Mouse (Mus musculus) hindbrain, embryonic 16.5 days (tissue): ENCODE measurements at regions not wholly inside any gene's neighbourhood (a gene's known extent, or its start where the extent isn't known, plus 50 kb on each side); places are given as distances from the start of the nearest gene placed in this dataset.

Source experiments
- ATAC-seq: fragments of 200-750 bp; cut with Nextera tagmentation; 2 replicates; pipeline ENCODE4 v1.8.0; 2017; ENCODE audit warnings: moderate TSS enrichment, moderate library complexity
- H3K27ac ChIP-seq: fragments of 300-500 bp; sonication (generic); 2 replicates; pipeline ENCODE4 v1.5.1; 2014; ENCODE audit warnings: low read depth, mild to moderate bottlenecking, control low read depth, low read length, moderate library complexity
- H3K27me3 ChIP-seq: fragments of 300-500 bp; sonication (generic); replicated peaks from 2 replicates; pipeline ENCODE4 v1.6.1; 2014; ENCODE audit warnings: low read length; ENCODE audit not compliant: control insufficient read depth, insufficient read depth
- H3K36me3 ChIP-seq: fragments of 300-500 bp; sonication (generic); 2 replicates; pipeline ENCODE4 v1.6.1; 2014; ENCODE audit warnings: mild to moderate bottlenecking, low read length, moderate library complexity, mixed read lengths; ENCODE audit not compliant: control insufficient read depth, insufficient read depth
- H3K4me1 ChIP-seq: fragments of 300-500 bp; sonication (generic); 2 replicates; pipeline ENCODE4 v1.6.1; 2014; ENCODE audit warnings: low read depth, low read length; ENCODE audit not compliant: control insufficient read depth, insufficient read depth
- H3K4me2 ChIP-seq: fragments of 300-500 bp; sonication (generic); 2 replicates; pipeline ENCODE4 v1.6.1; 2014; ENCODE audit warnings: mild to moderate bottlenecking, low read length, control low read depth, moderate library complexity
- H3K4me3 ChIP-seq: fragments of 300-500 bp; sonication (generic); 2 replicates; pipeline ENCODE4 v1.5.1; 2014; ENCODE audit warnings: mild to moderate bottlenecking, low read length, control low read depth, moderate library complexity
- H3K9ac ChIP-seq: fragments of 300-500 bp; sonication (generic); 2 replicates; pipeline ENCODE4 v1.6.1; 2014; ENCODE audit warnings: low read depth, mild to moderate bottlenecking, control low read depth, low read length, moderate library complexity
- H3K9me3 ChIP-seq: fragments of 300-500 bp; sonication (generic); 2 replicates; pipeline ENCODE4 v1.6.1; 2014; ENCODE audit warnings: mild to moderate bottlenecking, low read length, moderate library complexity; ENCODE audit not compliant: control insufficient read depth
- WGBS: fragments of 180-500 bp; shearing (Covaris S2); extraction: QIAGEN DNeasy Blood & Tissue Kit; methylation state at CpG from one replicate; pipeline ENCODE4 v1.1.7; 2014; 5-methylcytosine and 5-hydroxymethylcytosine counted together

DNA sequence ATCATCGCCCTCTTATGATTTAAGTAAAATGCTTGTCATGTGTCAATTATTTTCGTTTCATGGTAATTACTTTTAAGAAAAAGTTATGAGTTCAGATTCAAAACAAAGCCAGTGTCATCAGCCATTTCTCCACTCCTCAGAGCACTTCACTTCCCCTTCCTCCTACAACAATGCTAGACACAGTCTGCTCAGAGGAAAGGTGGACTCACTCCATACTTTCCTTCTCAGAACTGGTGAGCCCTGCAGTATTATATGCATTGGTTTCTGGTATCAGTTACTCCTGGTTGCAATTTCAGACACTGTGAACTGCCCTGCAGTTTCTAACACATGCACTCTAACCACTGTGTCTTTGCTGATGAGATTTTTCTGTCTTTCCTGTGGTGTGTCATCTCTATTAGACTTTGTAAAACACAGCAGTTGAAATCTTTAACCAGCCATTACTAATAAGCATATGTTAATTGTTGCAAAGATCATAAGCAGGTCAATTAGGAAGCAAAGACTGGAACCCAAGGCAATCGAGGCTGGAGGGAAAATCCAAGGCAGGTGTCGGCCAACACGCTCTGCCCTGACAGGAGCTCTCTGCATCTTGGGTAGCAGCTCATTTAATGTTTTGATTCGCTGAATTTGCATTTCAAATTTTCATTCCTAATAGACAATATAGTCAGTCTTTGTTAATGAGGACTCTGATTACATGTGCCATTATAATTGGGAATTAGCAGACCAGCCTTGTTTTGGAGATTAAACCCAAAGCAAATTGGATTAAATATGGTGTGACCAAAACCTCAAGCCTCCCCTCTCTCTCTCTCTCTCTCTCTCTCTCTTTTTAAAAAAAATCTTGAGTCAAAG lies 202.7 kb downstream of the Pou4f1 start:
- WGBS: 57% methylated on average over 6 of the region's 6 CpGs
- H3K36me3 ChIP-seq: no peaks in the 10 kb centered on the region
- H3K27me3 ChIP-seq: no peaks in the 10 kb centered on the region
- H3K4me3 ChIP-seq: no peak overlapping the region
- H3K4me2 ChIP-seq: no peak overlapping the region
- H3K27ac ChIP-seq: no peak overlapping the region
- no peak for ATAC-seq
- H3K9me3 ChIP-seq: no peaks in the 10 kb centered on the region
- no peaks in the 10 kb centered on the region for H3K4me1 ChIP-seq
- no peak overlapping the region for H3K9ac ChIP-seq

DNA sequence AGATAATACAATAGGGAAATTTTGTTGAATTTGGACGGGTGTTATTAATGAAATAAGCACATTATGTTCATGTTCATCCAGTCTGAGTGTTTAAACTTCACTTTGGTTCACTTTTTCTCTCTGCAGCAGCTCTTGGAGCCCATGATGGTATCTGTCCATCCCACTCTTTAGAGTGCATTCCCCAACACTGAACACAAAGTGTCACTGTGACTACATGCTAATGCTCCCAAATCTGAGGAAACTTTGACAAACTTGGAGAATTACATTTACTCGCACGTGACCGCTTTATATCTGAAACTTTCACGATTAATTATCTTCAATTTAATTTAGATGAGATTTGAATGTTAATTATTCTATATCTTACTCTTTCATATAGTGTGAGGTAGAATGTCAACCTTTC lies 250.8 kb downstream of the Pou4f1 start:
- Histone ChIP-seq H3K9me3 (no peaks in the 10 kb centered on the region), H3K9ac (no peak overlapping the region), H3K4me1 (no peaks in the 10 kb centered on the region), H3K4me2 (no peak overlapping the region), H3K4me3 (no peak overlapping the region), H3K27me3 (no peaks in the 10 kb centered on the region), H3K27ac (no peak overlapping the region), H3K36me3 (no peaks in the 10 kb centered on the region)
- no peak for ATAC-seq
- WGBS: 80% methylated on average over 5 of the region's 5 CpGs

DNA sequence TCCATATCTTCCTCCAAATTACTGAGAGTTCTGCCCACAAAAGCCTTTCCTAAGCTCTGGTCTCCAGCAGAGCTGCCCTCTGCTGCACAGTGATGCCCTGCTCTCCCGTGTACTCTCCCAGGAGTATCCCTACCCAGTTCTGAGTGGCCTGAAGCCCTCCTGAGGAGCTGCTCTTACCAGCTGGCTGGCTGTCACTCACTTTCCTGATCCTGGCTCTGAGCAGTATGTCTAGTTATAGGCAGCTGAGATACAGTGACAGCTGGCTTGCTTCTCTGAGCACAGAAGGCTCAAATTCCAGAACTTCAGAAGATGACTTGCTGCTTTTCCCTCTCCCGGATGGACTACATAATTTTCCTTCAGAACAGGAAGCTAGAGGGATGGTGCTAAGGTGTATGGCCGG lies 257.1 kb downstream of the Pou4f1 start:
- H3K36me3 ChIP-seq: no peaks in the 10 kb centered on the region
- no peaks in the 10 kb centered on the region for H3K9me3 ChIP-seq
- no peak overlapping the region for H3K9ac ChIP-seq
- H3K27ac ChIP-seq: no peak overlapping the region
- H3K4me2 ChIP-seq: no peak overlapping the region
- ATAC-seq: peak; percentile 37; the same call in 1 of the 2 replicates
- WGBS: 62% methylated on average over 3 of the region's 3 CpGs
- H3K4me3 ChIP-seq: no peak overlapping the region
- no peaks in the 10 kb centered on the region for H3K4me1 ChIP-seq
- H3K27me3 ChIP-seq: no peaks in the 10 kb centered on the region

DNA sequence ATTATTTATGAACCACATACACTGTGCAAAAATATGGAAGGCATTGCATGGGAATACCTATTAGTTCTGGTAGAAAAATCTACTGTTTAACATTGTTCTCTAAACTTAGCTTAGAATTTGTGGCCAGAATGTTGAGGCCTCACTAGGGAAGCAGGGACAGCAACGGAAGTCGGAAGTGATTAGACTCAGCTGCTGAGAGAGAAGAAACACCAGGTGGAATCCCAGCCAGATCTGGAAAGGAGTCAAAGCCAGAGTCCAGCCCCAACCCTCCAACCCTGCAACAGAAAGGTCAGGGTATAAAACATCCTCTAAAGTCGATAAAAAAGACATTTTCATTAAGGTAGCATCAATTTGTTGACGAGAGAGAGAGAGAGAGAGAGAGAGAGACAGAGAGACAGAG lies 258.9 kb downstream of the Pou4f1 start:
- no peak overlapping the region for H3K4me2 ChIP-seq
- ATAC-seq: no peak

DNA sequence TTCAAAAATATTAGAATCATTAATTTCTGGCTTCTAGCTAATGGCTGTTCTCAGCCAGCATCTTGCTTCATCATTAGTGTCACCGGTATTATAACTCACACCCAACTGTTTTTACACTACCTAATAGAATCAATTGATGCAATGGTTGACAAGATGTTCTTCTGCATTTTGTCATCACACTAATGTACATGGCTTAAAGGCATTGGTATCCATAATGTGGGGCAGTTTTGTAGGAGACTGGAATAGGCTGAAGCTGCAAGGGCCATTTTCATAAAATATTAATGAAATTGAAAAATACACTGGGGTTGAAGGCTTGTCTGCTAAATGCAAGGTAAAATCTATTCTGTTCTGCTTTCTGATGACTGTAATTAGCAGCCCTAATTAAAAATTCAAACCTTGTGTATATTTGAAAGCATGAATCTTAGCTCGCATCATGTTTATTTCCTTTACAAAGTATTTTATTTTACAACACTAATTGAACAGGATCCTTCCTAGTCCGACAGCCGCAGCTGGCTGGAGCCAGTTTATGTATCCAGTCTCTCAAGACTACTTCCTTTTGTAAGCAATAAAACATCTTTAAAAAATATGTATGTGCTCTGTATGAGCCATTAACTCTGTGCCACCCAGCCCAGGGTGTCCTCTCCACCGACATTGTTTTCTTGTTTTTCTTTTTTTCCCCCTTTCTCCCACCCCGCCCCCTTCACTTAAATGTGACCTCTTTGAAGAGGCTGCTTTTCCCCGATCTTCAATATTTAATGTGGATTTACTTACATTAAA lies 259.6 kb downstream of the Pou4f1 start:
- Histone ChIP-seq H3K9ac (no peak overlapping the region), H3K9me3 (no peaks in the 10 kb centered on the region), H3K27ac (no peak overlapping the region), H3K27me3 (no peaks in the 10 kb centered on the region), H3K4me3 (no peak overlapping the region), H3K36me3 (no peaks in the 10 kb centered on the region), H3K4me1 (no peaks in the 10 kb centered on the region), H3K4me2 (no peak overlapping the region)
- no peak for ATAC-seq
- 77% methylated on average over 7 of the region's 7 CpGs for WGBS

More for the DNA sequence above, 258.9 kb downstream of the Pou4f1 start:
- H3K36me3 ChIP-seq: no peaks in the 10 kb centered on the region
- H3K27me3 ChIP-seq: no peaks in the 10 kb centered on the region
- 74% methylated on average over 4 of the region's 4 CpGs for WGBS
- H3K27ac ChIP-seq: no peak overlapping the region
- H3K4me3 ChIP-seq: no peak overlapping the region
- no peaks in the 10 kb centered on the region for H3K9me3 ChIP-seq
- no peaks in the 10 kb centered on the region for H3K4me1 ChIP-seq
- no peak overlapping the region for H3K9ac ChIP-seq

- no peak for ATAC-seq
- no peak overlapping the region for H3K4me2 ChIP-seq
- no peaks in the 10 kb centered on the region for H3K27me3 ChIP-seq
- WGBS: 62% methylated on average over 2 of the region's 2 CpGs
- no peak overlapping the region for H3K4me3 ChIP-seq
- no peaks in the 10 kb centered on the region for H3K36me3 ChIP-seq
- no peak overlapping the region for H3K27ac ChIP-seq
- no peaks in the 10 kb centered on the region for H3K4me1 ChIP-seq
- H3K9me3 ChIP-seq: no peaks in the 10 kb centered on the region
- no peak overlapping the region for H3K9ac ChIP-seq
These were observed 261.2 kb downstream of the Pou4f1 start for GRCm38 (mm10) chr14:104206602-104207001.

DNA sequence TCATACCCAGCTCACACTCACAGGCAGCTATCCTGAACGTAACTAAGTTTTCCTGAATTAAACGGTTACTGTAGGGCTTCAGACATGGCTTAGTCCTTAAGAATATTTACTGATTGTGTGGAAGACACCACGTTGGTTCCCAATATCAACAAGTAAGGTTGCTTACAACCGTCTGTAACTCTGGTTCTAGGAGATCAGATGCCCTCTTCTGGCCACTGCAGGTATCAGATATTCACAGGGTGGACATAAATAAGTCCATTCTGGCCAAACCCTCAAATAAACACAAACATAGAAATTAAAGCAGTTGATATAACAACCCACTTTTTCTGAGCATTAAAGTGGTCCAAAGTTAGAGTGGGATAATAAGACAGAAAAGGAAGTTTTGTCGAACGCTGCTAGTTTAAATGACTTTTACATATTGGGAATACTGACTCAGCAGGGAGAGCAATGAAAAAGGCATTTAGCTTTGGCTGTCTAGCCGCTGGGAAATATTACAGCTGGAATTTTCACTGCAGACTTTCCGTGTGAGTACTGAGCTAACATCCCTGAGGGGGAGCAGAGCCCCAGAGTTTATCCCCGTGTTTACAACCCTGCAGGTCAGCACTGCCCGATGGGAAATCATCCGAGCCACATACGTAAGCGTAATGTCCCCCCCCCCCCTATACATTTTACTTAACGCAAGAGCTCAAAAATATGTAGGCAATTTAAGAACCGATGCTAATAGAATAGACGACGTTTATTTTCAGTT lies 264.4 kb downstream of the Pou4f1 start:
- H3K4me2 ChIP-seq: no peak overlapping the region; the same call in 1 of the 2 replicates
- no peak overlapping the region for H3K9ac ChIP-seq
- H3K4me3 ChIP-seq: no peak overlapping the region
- whole genome bisulfite sequencing: 73% methylated on average over 17 of the region's 17 CpGs
- H3K36me3 ChIP-seq: no peaks in the 10 kb centered on the region
- no peaks in the 10 kb centered on the region for H3K27me3 ChIP-seq
- H3K9me3 ChIP-seq: no peaks in the 10 kb centered on the region
- no peaks in the 10 kb centered on the region for H3K4me1 ChIP-seq
- no peak overlapping the region for H3K27ac ChIP-seq
- no peak for ATAC-seq

DNA sequence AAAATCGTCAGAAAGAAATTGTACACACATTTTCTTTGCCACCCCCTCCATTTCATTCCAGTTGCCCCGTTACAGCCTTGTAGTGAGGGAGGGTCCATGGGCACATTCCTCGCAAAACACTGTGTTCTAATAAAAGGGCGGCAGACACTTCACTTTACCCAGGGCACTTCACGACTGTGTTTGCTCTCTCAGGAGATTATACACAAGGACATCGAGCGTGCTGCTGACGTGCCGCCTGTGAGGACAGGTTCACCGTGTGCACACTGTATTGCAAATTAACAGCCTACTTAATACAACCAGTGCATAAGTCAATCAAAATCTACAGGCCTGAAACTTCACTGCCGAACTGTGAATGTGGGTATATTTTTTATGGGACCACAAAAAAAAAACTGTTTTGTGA lies 274.6 kb downstream of the Pou4f1 start:
- H3K4me1 ChIP-seq: no peaks in the 10 kb centered on the region
- H3K27me3 ChIP-seq: no peaks in the 10 kb centered on the region
- no peaks in the 10 kb centered on the region for H3K36me3 ChIP-seq
- no peak for ATAC-seq
- WGBS: 69% methylated on average over 11 of the region's 11 CpGs
- no peak overlapping the region for H3K27ac ChIP-seq
- no peak overlapping the region for H3K9ac ChIP-seq
- H3K4me2 ChIP-seq: no peak overlapping the region
- no peaks in the 10 kb centered on the region for H3K9me3 ChIP-seq
- H3K4me3 ChIP-seq: no peak overlapping the region

- Histone ChIP-seq H3K4me1 (no peaks in the 10 kb centered on the region), H3K27me3 (no peaks in the 10 kb centered on the region), H3K9me3 (no peaks in the 10 kb centered on the region), H3K27ac (no peak overlapping the region), H3K9ac (no peak overlapping the region), H3K4me2 (no peak overlapping the region), H3K4me3 (no peak overlapping the region), H3K36me3 (no peaks in the 10 kb centered on the region)
- ATAC-seq: no peak
These were observed 292.7 kb downstream of the Pou4f1 start for GRCm38 (mm10) chr14:104175122-104175521.
